Mouse (Mus musculus) forebrain, embryonic 12.5 days (tissue): ENCODE measurements around the gene Dolpp1. TPM values are rescaled to one million over a fixed set of nuclear protein-coding genes. Genes with fewer than 3 reads are reported as not detected.

Experiments used
- ATAC-seq: fragments of 200-750 bp; cut with Nextera tagmentation; 2 replicates; pipeline ENCODE4 v1.8.0; 2017; ENCODE audit warnings: moderate TSS enrichment; ENCODE audit not compliant: low FRiP score
- H3K27ac ChIP-seq: fragments of 300-500 bp; sonication (generic); 2 replicates; pipeline ENCODE4 v1.5.1; 2016; ENCODE audit warnings: mild to moderate bottlenecking
- H3K27me3 ChIP-seq: fragments of 300-500 bp; sonication (generic); 2 replicates; pipeline ENCODE4 v1.6.1; 2016; ENCODE audit warnings: mild to moderate bottlenecking
- H3K36me3 ChIP-seq: fragments of 300-500 bp; sonication (generic); replicated peaks from 2 replicates; pipeline ENCODE4 v1.6.1; 2016; ENCODE audit warnings: mild to moderate bottlenecking
- H3K4me1 ChIP-seq: fragments of 300-500 bp; sonication (generic); 2 replicates; pipeline ENCODE4 v1.6.1; 2016
- H3K4me2 ChIP-seq: fragments of 300-500 bp; sonication (generic); 2 replicates; pipeline ENCODE4 v1.6.1; 2016; ENCODE audit warnings: mild to moderate bottlenecking, moderate library complexity
- H3K4me3 ChIP-seq: fragments of 300-500 bp; sonication (generic); replicated peaks from 2 replicates; pipeline ENCODE4 v1.5.1; 2016; ENCODE audit warnings: mild to moderate bottlenecking
- H3K9ac ChIP-seq: fragments of 300-500 bp; sonication (generic); 2 replicates; pipeline ENCODE4 v1.6.1; 2016; ENCODE audit warnings: mild to moderate bottlenecking
- H3K9me3 ChIP-seq: fragments of 300-500 bp; sonication (generic); 2 replicates; pipeline ENCODE4 v1.6.1; 2016
- WGBS: fragments of 180-500 bp; shearing (Covaris S2); methylation state at CpG from one replicate; pipeline ENCODE4 v1.1.7; 2016; 5-methylcytosine and 5-hydroxymethylcytosine counted together
- polyA plus RNA-seq: library from polyadenylated mRNA; unstranded; fragments of >200 nt; fragmentation: Nextera tagmentation; extraction: Ambion mirVana; gene quantifications from 2 replicates; pipeline ENCODE4 v1.2.1, GENCODE M21; 2016

Gene Dolpp1
- polyA plus RNA-seq, 1 experiment from 2014 or later: 51.4 TPM

GRCm38 (mm10) chr2:30440701-30441517, 48.9 kb downstream of the Dolpp1 start:
- H3K4me2 ChIP-seq: peak overlapping the region; percentile 43
- H3K9me3 ChIP-seq: no peaks in the 10 kb centered on the region
- peak overlapping the region; percentile 98 for H3K27ac ChIP-seq
- ATAC-seq: peak; percentile 37
- WGBS: 19% methylated on average over 12 of the region's 12 CpGs
- peaks cover 62% of the 10 kb centered on the region for H3K36me3 ChIP-seq
- H3K4me1 ChIP-seq: peaks cover 48% of the 10 kb centered on the region
- H3K9ac ChIP-seq: 0 out of 2 replicates have a peak overlapping the region, but pooled peaks have one; percentile 7
- no peaks in the 10 kb centered on the region for H3K27me3 ChIP-seq
- H3K4me3 ChIP-seq: no peak overlapping the region

DNA sequence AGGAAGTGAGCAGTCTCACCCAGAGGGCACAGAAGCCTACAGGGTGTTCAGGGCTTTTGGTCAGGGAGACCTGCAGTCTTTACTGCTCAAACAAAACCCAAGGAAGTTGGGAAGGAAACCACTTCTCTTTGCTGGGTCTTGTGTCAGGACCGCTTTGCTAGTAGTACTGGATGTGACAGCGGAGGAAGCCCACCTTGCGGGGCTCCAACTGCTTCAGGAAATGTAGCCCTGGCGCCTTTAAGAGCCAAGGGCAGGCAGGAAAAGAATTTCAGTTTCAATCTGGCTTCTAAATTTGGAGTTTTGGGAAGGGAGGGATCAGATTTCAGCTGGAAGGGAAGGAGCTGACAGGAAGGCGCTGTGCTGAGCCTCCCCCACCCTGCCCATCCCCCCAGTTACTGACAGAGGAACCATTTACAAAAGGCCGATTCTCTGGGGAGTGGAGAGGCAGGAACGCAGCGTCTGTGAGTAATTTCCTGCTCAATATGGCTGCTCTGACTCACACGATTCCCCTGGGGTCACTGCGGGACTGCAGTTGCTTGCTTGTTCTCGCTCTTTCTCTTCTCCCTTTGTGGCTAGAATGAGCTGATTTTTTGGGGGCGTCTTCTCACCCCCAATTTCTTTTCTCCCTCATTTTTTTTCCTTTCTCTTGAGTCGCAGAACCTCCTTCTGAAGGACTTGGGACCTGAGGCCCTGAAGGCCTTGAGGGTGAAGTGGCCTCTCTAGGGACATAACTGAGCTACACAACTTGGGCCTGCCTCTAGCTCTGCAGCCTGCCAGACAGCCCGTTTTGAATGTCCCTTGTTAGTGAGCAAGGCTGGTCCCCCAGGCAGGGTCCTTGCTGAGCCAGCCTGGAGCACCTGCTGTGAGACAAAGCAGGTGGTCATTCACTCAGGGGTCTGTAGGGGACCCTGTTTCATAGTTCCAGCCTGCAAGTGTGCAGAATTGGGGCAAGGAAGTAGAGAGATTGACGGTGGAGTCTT, 49.8 kb downstream of the Dolpp1 start:
- peak overlapping the region; percentile 55 for H3K9ac ChIP-seq
- H3K4me2 ChIP-seq: peak overlapping the region; percentile 43
- peak; percentile 82 for ATAC-seq
- H3K4me1 ChIP-seq: peaks cover 48% of the 10 kb centered on the region
- H3K27me3 ChIP-seq: no peaks in the 10 kb centered on the region
- H3K27ac ChIP-seq: peak overlapping the region; percentile 98
- H3K9me3 ChIP-seq: no peaks in the 10 kb centered on the region
- H3K36me3 ChIP-seq: peaks cover 66% of the 10 kb centered on the region
- 0 out of 2 replicates have a peak overlapping the region, but pooled peaks have one; percentile 8 for H3K4me3 ChIP-seq
- 2% methylated on average over 15 of the region's 15 CpGs for WGBS

DNA sequence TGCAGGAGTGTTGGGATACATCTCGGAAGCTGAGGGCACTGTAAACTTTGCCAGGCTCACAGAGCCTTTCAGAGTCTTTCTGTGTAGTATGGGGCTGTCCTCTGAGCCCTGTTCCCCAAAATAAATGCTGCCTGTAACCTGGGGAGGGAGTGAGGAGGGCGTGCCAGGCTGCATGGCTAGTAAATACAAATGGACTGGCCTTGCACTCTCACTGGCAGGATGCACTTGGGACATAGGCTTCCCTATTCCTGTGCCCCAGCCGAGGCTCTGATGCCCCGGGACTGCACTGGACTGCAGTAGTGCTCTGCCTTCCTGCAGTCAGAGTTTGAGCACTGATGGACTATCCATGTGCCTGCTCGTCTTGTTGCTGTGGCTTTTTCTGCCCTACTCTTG, 50.4 kb downstream of the Dolpp1 start:
- Histone ChIP-seq H3K4me3 (no peak overlapping the region), H3K4me2 (peak overlapping the region; percentile 43), H3K36me3 (peaks cover 67% of the 10 kb centered on the region), H3K27ac (peak overlapping the region; percentile 98), H3K27me3 (no peaks in the 10 kb centered on the region), H3K4me1 (peaks cover 48% of the 10 kb centered on the region), H3K9me3 (no peaks in the 10 kb centered on the region), H3K9ac (peak overlapping the region; percentile 55)
- WGBS: 52% methylated on average over 5 of the region's 5 CpGs
- no peak for ATAC-seq

DNA sequence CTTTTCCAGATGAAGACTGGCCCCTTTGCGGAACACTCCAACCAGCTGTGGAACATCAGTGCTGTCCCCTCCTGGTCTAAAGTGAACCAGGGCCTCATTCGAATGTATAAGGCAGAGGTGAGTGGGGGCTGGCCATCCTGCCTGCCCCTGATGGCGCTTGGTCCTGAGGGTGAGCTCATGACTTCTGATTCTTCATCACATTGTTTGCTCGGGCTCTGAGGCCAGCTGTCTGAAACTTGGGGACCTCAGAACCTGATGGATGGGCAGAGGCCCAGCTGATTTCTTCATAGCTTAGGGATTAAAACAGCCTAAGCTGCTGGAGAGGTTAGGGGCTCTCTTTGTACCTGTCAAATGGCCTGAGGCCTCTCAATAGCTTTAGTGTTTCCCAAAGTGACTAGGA, 51.2 kb downstream of the Dolpp1 start:
- H3K4me2 ChIP-seq: no peak overlapping the region
- H3K27me3 ChIP-seq: no peaks in the 10 kb centered on the region
- 61% methylated on average over 4 of the region's 4 CpGs for WGBS
- no peak overlapping the region for H3K4me3 ChIP-seq
- peaks cover 61% of the 10 kb centered on the region for H3K36me3 ChIP-seq
- peak overlapping the region; percentile 98 for H3K27ac ChIP-seq
- H3K9ac ChIP-seq: 0 out of 2 replicates have a peak overlapping the region, but pooled peaks have one; percentile 55
- H3K4me1 ChIP-seq: peaks cover 48% of the 10 kb centered on the region
- ATAC-seq: no peak
- no peaks in the 10 kb centered on the region for H3K9me3 ChIP-seq

DNA sequence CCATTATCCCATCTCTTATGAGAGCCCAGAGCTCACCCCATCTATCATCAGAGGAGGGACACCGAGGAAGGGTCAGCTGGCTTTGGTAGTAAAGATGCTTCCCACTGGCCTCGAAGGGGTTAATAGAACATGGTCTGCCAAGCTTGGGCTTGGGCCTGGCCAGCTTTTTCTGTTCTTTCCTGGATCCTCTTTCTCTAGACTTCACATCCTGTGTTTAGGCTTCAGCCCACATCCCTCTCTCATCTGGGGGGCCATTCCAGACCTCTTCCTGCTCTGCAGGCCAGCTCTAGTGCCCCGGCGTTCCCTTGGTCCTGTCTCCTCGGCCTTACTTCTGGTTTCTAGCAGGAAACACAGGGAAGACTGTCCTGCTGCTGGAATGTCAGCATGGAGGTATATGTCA, 52.0 kb downstream of the Dolpp1 start:
- ATAC-seq: no peak
- Histone ChIP-seq H3K9me3 (no peaks in the 10 kb centered on the region), H3K27ac (no peak overlapping the region), H3K27me3 (no peaks in the 10 kb centered on the region), H3K4me1 (peaks cover 48% of the 10 kb centered on the region), H3K4me3 (no peak overlapping the region), H3K36me3 (peaks cover 56% of the 10 kb centered on the region), H3K9ac (peak overlapping the region; percentile 26; the same call in 1 of the 2 replicates), H3K4me2 (no peak overlapping the region)
- WGBS: 95% methylated on average over 5 of the region's 5 CpGs

GRCm38 (mm10) chr2:30444450-30444849, 52.4 kb downstream of the Dolpp1 start:
- no peak overlapping the region for H3K4me3 ChIP-seq
- H3K9ac ChIP-seq: peak overlapping the region; percentile 26; the same call in 1 of the 2 replicates
- H3K36me3 ChIP-seq: peaks cover 56% of the 10 kb centered on the region
- H3K9me3 ChIP-seq: no peaks in the 10 kb centered on the region
- no peak overlapping the region for H3K27ac ChIP-seq
- no peak overlapping the region for H3K4me2 ChIP-seq
- no peak for ATAC-seq
- no peaks in the 10 kb centered on the region for H3K27me3 ChIP-seq
- H3K4me1 ChIP-seq: peaks cover 48% of the 10 kb centered on the region

- Histone ChIP-seq H3K4me2 (no peak overlapping the region), H3K27me3 (no peaks in the 10 kb centered on the region), H3K27ac (peak overlapping the region; percentile 53; the same call in 1 of the 2 replicates), H3K9me3 (0 out of 2 replicates have a peak, but pooled peaks cover 4% of the 10 kb centered on the region), H3K4me1 (peaks cover 42% of the 10 kb centered on the region), H3K4me3 (no peak overlapping the region), H3K36me3 (peaks cover 57% of the 10 kb centered on the region), H3K9ac (no peak overlapping the region)
- ATAC-seq: no peak
- 28% methylated on average over 2 of the region's 2 CpGs for WGBS
Measured at GRCm38 (mm10) chr2:30445312-30445711, 53.3 kb downstream of the Dolpp1 start.

- H3K27ac ChIP-seq: no peak overlapping the region
- no peak overlapping the region for H3K9ac ChIP-seq
- peaks cover 62% of the 10 kb centered on the region for H3K36me3 ChIP-seq
- ATAC-seq: no peak
- H3K4me2 ChIP-seq: no peak overlapping the region
- H3K4me1 ChIP-seq: peaks cover 24% of the 10 kb centered on the region
- no peaks in the 10 kb centered on the region for H3K27me3 ChIP-seq
- no peak overlapping the region for H3K4me3 ChIP-seq
- WGBS: 88% methylated on average over 10 of the region's 10 CpGs
- 0 out of 2 replicates have a peak, but pooled peaks cover 5% of the 10 kb centered on the region for H3K9me3 ChIP-seq
Measured at GRCm38 (mm10) chr2:30446891-30447826, 55.1 kb downstream of the Dolpp1 start.

DNA sequence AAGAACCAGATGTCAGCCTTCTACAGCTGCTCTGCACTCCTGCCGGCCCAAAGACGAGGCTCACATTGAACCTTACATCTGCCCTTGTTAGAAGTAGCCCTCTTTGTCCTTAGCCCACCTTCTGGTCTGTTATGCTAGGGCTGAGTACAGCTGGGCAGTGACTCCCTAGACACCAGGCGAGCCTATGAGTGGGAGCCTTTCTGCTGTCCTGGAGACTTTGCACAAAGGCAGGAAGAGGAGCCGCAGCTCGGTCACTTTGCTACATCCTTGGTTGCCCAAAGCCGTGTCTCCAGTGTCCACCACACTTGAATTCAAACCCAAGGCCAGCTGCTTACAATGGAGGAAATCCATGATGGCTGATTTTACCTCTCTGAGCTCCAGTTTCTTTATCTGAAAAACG, 56.3 kb downstream of the Dolpp1 start:
- Histone ChIP-seq H3K9ac (no peak overlapping the region), H3K36me3 (peaks cover 55% of the 10 kb centered on the region), H3K4me2 (no peak overlapping the region), H3K4me3 (no peak overlapping the region), H3K27me3 (no peaks in the 10 kb centered on the region), H3K27ac (no peak overlapping the region), H3K9me3 (0 out of 2 replicates have a peak, but pooled peaks cover 5% of the 10 kb centered on the region), H3K4me1 (peaks cover 12% of the 10 kb centered on the region)
- WGBS: 94% methylated on average over 7 of the region's 7 CpGs
- ATAC-seq: no peak
